Mouse (Mus musculus) spleen, adult 2 months (tissue): Measurements from ENCODE around the gene Zfp553.

Source experiments
- CTCF ChIP-seq: fragments of 200-500 bp; IDR thresholded peaks from 2 replicates; pipeline ENCODE4 v1.5.1; 2011; ENCODE audit warnings: mild to moderate bottlenecking, inconsistent platforms; ENCODE audit not compliant: insufficient read depth, insufficient read length, insufficient replicate concordance; ENCODE audit errors: extremely low read depth
- POLR2A ChIP-seq: fragments of 200-500 bp; IDR thresholded peaks from 2 replicates; pipeline ENCODE4 v1.6.1; 2011; ENCODE audit warnings: low read depth, low read length, inconsistent platforms

DNA sequence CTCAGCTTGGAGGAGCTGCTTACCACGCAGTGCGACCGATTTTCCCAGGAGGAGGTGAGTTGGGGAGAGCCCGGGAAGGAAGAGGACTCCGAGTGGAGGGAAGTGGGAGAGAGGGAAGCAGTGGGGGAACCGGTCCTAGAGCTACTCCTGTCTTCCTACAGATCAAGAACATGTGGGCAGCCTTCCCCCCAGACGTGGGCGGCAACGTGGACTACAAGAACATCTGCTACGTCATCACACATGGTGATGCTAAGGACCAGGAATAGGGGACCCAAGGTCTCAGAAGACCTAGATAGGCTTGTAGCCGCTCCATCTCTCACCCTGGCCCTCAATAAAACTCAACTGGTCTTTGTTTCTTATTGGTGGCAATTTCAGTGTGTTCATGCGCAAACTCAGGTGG, 18.9 kb upstream of the Zfp553 start:
- TF ChIP-seq CTCF (no peak), POLR2A (no peak)
